Mouse (Mus musculus) layer of hippocampus, adult 2 months (tissue): ENCODE measurements at regions not wholly inside any gene's neighbourhood (a gene's known extent, or its start where the extent isn't known, plus 50 kb on each side); places are given as distances from the start of the nearest gene placed in this dataset.
A peak's percentile ranks its signal among the peaks of the same experiment; 100 is the strongest.

ENCODE experiments used
- DNase-seq, 2 experiments: peaks; one replicate each; pipeline ENCODE4 v3.0.0; 2022; ENCODE audit warnings: low spot score in 2 of 2
- H3K27ac ChIP-seq: fragments of 200-600 bp; 2 replicates; pipeline ENCODE4 v1.8.1; 2022
- H3K4me3 ChIP-seq: fragments of 200-600 bp; 2 replicates; pipeline ENCODE4 v1.8.1; 2022; ENCODE audit warnings: mild to moderate bottlenecking
- CTCF ChIP-seq: fragments of 200-600 bp; conservative IDR thresholded peaks from 2 replicates; pipeline ENCODE4 v1.8.1; 2022; ENCODE audit warnings: antibody characterized with exemption, mild to moderate bottlenecking, moderate library complexity

DNA sequence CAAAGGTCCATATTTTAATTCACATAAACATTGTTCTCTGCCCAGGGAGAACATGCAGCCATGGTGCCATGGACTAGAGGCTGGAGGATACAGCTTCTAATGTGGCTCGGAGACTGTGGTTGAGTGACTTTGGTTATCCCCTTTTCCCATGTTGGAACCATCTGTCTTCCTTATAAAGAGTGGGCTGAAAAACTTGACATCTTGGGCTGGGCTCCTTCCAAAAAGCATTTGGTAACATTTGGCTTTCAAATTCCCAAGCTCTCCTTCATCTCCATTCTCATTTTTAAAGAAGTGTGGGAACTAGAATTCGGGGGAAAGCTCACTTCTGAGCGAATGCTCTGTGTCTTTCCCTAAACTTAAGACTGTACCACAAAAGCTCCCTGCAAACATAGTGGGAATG, 50.3 kb upstream of the Cxcl12 start:
- no peak overlapping the region for H3K27ac ChIP-seq
- peak in 1 of 2 experiments; percentile 28 for DNase-seq
- no peak overlapping the region for H3K4me3 ChIP-seq
- TF ChIP-seq CTCF = no peak
